Mouse (Mus musculus): Measurements from ENCODE around the gene Rpgrip1l. TPM values are rescaled to one million over a fixed set of nuclear protein-coding genes. Genes with fewer than 3 reads are reported as not detected.

Rpgrip1l gene
- 9.8 and 11.6 TPM in 2 replicates for polyA plus RNA-seq (2015; fragmentation: Nextera tagmentation; extraction: Ambion mirVana)

DNA sequence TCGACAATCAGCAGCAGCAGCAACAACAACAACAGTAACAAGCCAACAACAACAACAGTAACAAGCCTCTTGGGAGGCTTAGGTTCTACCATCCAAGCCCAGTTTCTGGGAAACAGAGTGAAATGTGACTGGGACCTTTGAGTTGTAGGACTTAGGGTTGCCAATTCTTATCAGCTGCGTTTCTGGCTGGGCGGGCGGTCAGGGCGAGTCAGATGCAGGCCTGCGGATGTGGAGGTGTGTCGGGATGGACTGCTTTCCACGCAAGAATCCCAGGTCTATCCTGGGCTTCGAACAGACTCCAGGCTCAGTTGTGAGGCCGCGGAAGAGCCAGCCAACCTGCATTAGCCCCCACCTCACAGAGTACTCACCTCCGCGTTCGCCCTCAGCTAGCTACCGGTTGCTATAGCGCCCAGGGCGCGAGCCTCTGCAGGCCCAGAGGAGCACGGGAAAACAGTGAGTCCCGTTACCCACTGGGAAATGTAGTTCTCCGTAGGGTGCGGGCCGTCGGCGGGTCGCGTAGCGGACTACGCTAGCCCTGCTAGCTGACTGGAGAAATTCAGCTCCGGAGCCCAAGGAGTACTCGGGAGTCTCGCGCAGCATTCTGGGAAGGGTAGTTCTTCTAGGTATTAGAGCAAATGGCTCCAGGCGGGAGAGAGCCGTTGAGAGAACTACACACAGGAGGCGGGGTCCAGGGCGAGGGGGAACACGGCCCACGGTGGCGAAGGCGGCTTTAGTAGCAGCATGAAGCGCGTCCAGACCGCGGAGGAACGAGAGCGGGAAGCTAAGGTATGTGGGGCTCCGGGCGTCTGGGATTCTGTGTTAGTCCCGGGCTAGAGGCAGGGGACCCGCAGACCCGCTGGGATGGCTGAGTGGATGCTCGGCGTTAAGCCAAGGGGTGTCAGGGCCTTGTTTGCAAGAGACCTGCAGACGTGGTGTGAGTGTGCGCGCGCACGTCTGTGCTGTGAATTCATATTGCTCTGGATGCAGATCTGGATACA, at the start of gene Rpgrip1l, which contains the start of gene Fto:
Rpgrip1l (minus strand) TSS at position 428 of the 998 bp plus-strand sequence.
Fto (plus strand) TSS at position 691 of the 998 bp plus-strand sequence.
- Histone ChIP-seq H3K27me3 (ENCODE audit: control insufficient read depth, insufficient read depth, low read depth, low read length) (no peaks in the 10 kb centered on the region), H3K9me3 (replicated peaks; ENCODE audit: control insufficient read depth, low read length, poor library complexity, severe bottlenecking) (no peaks in the 10 kb centered on the region), H3K4me3 (ENCODE audit: low read depth, low read length) (peak within 1 kb of the TSS; percentile 80), H3K4me1 (ENCODE audit: control insufficient read depth, insufficient read depth, low read length) (peaks cover 29% of the 10 kb centered on the region), H3K9ac (ENCODE audit: low read depth, low read length) (peak within 1 kb of the TSS; percentile 94), H3K4me2 (ENCODE audit: low read length) (peak within 1 kb of the TSS; percentile 91), H3K36me3 (ENCODE audit: control insufficient read depth, insufficient read depth, low read length) (no peaks in the 10 kb centered on the region), H3K27ac (ENCODE audit: low read length) (peak within 1 kb of the TSS; percentile 89)
- 1% methylated on average over 59 of the region's 59 CpGs for WGBS
- peak; percentile 100 for ATAC-seq

DNA sequence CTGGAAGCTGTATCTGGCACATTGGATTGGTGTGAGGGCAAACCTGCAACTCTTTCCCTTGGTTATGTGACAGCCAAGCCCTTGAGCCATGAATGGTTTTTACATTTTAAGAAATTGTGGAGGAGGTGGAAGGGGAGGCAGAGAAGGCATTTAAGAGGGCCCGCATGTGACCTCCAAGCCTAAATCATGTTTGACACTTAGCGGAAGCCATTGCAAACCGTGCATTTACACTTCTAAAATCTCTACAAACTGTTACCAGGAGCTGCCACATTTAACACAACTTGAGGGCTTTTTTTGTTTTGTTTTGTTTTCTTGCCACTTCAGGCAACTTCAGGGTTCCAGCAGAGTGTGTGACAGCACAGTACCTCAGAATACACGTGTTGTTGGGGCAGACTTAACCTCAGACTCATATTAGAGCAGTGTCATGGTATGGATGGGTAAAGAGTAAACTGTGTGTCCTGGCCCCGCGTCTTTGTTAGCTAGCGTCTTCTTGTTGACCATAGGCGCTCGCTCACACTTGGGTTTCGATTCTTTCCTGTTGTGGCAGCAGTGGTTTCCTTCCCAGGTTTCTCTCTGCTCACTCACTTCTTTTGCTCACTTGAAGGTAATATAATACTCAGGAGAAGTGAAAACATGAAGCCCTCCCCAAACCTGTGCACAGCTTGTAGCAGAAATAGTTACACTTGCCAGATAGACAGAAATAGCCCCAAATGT, 47.7 kb upstream of the Rpgrip1l start:
- no peak overlapping the region for H3K27ac ChIP-seq (ENCODE audit: low read length)
- H3K27me3 ChIP-seq (ENCODE audit: control insufficient read depth, insufficient read depth, low read depth, low read length): no peaks in the 10 kb centered on the region
- H3K4me3 ChIP-seq (ENCODE audit: low read depth, low read length): no peak overlapping the region
- no peak overlapping the region for H3K9ac ChIP-seq (ENCODE audit: low read depth, low read length)
- ATAC-seq: no peak
- WGBS: 93% methylated on average over 10 of the region's 10 CpGs
- H3K4me2 ChIP-seq (ENCODE audit: low read length): no peak overlapping the region
- H3K4me1 ChIP-seq (ENCODE audit: control insufficient read depth, insufficient read depth, low read length): peaks cover 23% of the 10 kb centered on the region
- no peaks in the 10 kb centered on the region for H3K9me3 ChIP-seq (replicated peaks; ENCODE audit: control insufficient read depth, low read length, poor library complexity, severe bottlenecking)
- no peaks in the 10 kb centered on the region for H3K36me3 ChIP-seq (ENCODE audit: control insufficient read depth, insufficient read depth, low read length)

DNA sequence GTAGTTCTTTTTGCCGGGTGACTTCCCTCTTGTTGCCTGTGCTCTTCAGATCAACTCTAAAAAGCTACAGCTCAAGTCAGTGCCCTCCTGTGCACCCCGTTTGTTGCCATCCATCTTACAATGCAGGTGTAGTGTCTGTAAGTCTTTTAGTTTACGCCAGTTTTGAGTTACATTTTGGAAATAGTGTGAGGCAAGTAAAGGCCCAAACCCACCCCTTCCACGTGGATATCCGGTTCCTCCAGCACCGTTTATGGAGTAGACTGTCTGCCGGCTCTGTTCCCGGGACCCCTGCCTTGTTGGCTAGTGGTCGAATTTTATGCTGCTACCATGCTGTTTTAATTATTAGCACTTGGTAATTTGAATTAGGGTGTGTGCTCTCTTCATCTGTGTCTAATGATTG, 46.4 kb upstream of the Rpgrip1l start:
- WGBS: 87% methylated on average over 9 of the region's 9 CpGs

DNA sequence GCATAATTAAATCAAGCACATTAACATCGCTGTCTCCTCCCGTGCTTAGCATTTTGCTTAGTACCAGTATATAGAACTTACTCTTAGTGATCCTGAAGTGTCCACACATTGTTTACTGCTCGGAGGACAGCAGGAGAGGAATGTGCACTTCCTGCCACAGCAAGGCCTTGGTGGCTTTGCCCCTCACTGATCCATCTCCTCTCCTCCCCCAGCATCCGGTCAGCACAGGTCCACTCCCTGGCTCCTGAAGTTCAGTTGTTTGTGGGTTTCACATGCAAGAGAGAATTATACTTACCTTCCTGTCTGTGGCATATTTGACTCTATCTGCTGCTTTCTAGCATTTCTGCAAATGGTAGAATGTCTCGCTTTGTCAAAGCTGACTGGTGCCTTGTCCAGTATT, 45.0 kb upstream of the Rpgrip1l start:
- 81% methylated on average over 5 of the region's 5 CpGs for WGBS
- H3K4me1 ChIP-seq (ENCODE audit: control insufficient read depth, insufficient read depth, low read length): peaks cover 26% of the 10 kb centered on the region
- H3K9ac ChIP-seq (ENCODE audit: low read depth, low read length): no peak overlapping the region
- no peaks in the 10 kb centered on the region for H3K36me3 ChIP-seq (ENCODE audit: control insufficient read depth, insufficient read depth, low read length)
- no peak overlapping the region for H3K4me2 ChIP-seq (ENCODE audit: low read length)
- no peak overlapping the region for H3K27ac ChIP-seq (ENCODE audit: low read length)
- ATAC-seq: no peak
- no peaks in the 10 kb centered on the region for H3K9me3 ChIP-seq (replicated peaks; ENCODE audit: control insufficient read depth, low read length, poor library complexity, severe bottlenecking)
- H3K27me3 ChIP-seq (ENCODE audit: control insufficient read depth, insufficient read depth, low read depth, low read length): no peaks in the 10 kb centered on the region
- H3K4me3 ChIP-seq (ENCODE audit: low read depth, low read length): no peak overlapping the region

More for the DNA sequence above, 46.4 kb upstream of the Rpgrip1l start:
- no peak for ATAC-seq
- Histone ChIP-seq H3K27ac (ENCODE audit: low read length) (no peak overlapping the region), H3K4me1 (ENCODE audit: control insufficient read depth, insufficient read depth, low read length) (peaks cover 27% of the 10 kb centered on the region), H3K9ac (ENCODE audit: low read depth, low read length) (no peak overlapping the region), H3K9me3 (replicated peaks; ENCODE audit: control insufficient read depth, low read length, poor library complexity, severe bottlenecking) (no peaks in the 10 kb centered on the region), H3K36me3 (ENCODE audit: control insufficient read depth, insufficient read depth, low read length) (no peaks in the 10 kb centered on the region), H3K4me3 (ENCODE audit: low read depth, low read length) (no peak overlapping the region), H3K27me3 (ENCODE audit: control insufficient read depth, insufficient read depth, low read depth, low read length) (no peaks in the 10 kb centered on the region), H3K4me2 (ENCODE audit: low read length) (no peak overlapping the region)

DNA sequence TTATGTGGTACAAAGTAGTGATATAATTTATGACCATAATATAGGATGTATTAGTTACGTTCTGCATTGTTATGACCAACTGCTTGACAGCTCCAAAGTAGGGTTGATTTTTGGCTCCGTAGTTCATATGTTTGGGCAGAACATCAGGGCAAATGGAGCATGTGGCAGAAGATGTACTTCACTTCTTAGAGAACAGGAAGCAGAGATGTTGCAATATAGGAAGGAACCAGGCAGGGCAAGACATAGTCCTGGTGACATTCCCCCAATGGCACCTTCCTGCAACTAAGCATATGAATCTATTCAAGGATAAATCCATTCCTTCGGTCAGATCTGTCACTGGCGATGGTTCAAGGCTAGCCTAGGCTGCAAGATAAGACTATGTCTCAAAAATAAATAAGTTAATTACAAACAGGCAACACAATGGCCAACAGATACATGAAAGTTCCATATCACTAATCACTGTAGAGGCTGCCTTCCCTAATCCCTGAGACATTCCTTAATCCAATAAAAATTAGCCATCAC, 44.5 kb upstream of the Rpgrip1l start:
- Histone ChIP-seq H3K4me3 (ENCODE audit: low read depth, low read length) (no peak overlapping the region), H3K27me3 (ENCODE audit: control insufficient read depth, insufficient read depth, low read depth, low read length) (no peaks in the 10 kb centered on the region), H3K9me3 (replicated peaks; ENCODE audit: control insufficient read depth, low read length, poor library complexity, severe bottlenecking) (no peaks in the 10 kb centered on the region), H3K36me3 (ENCODE audit: control insufficient read depth, insufficient read depth, low read length) (no peaks in the 10 kb centered on the region), H3K27ac (ENCODE audit: low read length) (no peak overlapping the region), H3K9ac (ENCODE audit: low read depth, low read length) (no peak overlapping the region), H3K4me1 (ENCODE audit: control insufficient read depth, insufficient read depth, low read length) (peaks cover 26% of the 10 kb centered on the region), H3K4me2 (ENCODE audit: low read length) (no peak overlapping the region)
- ATAC-seq: no peak
- 84% methylated on average over 4 of the region's 4 CpGs for WGBS

DNA sequence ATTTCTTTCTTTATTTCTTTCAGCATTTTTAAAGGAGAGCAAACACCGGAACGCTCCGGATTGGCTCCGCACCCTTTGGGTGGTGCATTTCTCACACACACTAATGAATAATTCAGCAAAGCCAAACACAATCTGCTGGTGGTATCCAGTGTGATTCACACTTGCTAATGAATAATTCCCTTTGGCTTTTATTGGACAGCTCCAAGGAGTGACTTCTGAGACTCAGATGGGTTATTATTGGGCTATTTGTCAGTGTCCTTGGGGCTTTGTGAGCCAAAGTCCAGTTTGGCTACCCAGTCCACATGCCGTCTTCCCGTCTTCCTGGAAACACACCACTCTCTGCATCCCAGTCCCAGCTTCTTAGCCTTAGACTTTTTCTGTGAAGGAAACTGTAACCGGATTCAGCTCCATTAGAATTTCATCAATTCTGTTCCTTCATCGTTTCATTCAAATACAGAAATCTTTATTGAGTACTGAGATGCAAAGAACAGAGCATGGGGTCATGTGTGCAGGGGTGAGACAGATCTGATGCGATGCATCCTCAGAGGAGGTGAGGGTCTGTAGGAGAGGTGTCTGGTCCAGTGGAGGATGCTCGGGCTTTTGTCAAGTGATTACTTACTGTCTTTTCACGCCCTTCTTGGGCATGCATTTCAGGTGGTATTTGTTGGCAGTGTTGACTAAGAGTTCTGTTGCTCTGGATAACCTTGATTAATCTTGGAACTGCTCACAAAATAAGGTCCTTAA, 43.1 kb upstream of the Rpgrip1l start:
- WGBS: 44% methylated on average over 11 of the region's 11 CpGs
- Histone ChIP-seq H3K9me3 (replicated peaks; ENCODE audit: control insufficient read depth, low read length, poor library complexity, severe bottlenecking) (no peaks in the 10 kb centered on the region), H3K4me2 (ENCODE audit: low read length) (peak overlapping the region; percentile 32), H3K4me1 (ENCODE audit: control insufficient read depth, insufficient read depth, low read length) (peaks cover 26% of the 10 kb centered on the region), H3K36me3 (ENCODE audit: control insufficient read depth, insufficient read depth, low read length) (no peaks in the 10 kb centered on the region), H3K27me3 (ENCODE audit: control insufficient read depth, insufficient read depth, low read depth, low read length) (no peaks in the 10 kb centered on the region), H3K27ac (ENCODE audit: low read length) (peak overlapping the region; percentile 68), H3K4me3 (ENCODE audit: low read depth, low read length) (no peak overlapping the region), H3K9ac (ENCODE audit: low read depth, low read length) (no peak overlapping the region)
- peak; percentile 64 for ATAC-seq

DNA sequence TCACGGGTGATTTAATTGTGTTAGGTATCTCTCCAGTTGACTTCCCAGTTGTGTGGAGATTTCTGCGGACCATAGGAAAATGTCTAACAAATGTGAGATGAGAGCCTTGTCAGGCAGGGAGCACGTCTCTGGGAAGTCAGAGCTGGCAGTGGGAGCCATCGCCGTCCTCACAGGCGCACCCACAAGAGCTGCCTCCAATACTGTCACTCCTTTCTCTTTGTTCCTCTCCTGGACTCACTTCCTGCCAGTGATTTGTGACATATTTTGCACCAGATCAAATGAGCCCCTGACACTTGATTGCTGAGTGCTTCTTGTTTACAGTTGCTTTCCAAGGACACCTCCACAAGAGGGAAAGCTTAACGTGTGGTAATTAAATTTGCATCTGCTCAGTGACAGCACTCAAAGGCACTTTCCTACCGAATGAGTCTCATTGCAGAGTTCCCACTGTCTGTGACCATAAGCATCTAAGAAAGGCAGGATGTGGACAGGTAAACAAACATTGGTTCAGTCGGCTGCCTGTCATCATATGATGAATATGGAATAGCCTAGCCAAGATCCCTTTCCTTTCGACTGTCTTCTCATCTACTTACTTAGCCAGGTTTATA, 42.3 kb upstream of the Rpgrip1l start:
- Histone ChIP-seq H3K27me3 (ENCODE audit: control insufficient read depth, insufficient read depth, low read depth, low read length) (no peaks in the 10 kb centered on the region), H3K27ac (ENCODE audit: low read length) (peak overlapping the region; percentile 68), H3K4me2 (ENCODE audit: low read length) (peak overlapping the region; percentile 32), H3K9me3 (replicated peaks; ENCODE audit: control insufficient read depth, low read length, poor library complexity, severe bottlenecking) (no peaks in the 10 kb centered on the region), H3K4me1 (ENCODE audit: control insufficient read depth, insufficient read depth, low read length) (peaks cover 26% of the 10 kb centered on the region), H3K9ac (ENCODE audit: low read depth, low read length) (no peak overlapping the region), H3K36me3 (ENCODE audit: control insufficient read depth, insufficient read depth, low read length) (no peaks in the 10 kb centered on the region), H3K4me3 (ENCODE audit: low read depth, low read length) (no peak overlapping the region)
- peak; percentile 59 for ATAC-seq
- WGBS: 29% methylated on average over 10 of the region's 10 CpGs

DNA sequence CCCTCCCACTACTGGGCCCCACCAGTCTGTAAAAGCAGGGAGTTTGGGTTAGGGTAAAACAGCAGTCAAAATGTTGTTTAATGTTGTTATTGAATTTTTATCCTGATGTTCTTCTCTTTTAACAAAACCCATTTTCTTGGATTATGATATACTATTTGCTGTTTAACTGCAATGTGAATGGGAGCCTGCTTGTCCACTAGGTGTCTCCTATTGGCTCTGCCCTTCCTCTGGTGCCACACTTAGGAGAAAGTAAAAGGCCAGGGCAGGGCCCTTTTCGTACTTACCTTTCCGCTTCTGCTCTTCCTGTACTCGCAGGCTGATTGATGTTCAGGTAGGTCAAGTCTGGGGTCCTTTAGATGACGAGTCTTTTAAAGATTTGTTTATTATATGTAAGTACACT, 40.8 kb upstream of the Rpgrip1l start:
- no peak for ATAC-seq
- no peaks in the 10 kb centered on the region for H3K27me3 ChIP-seq (ENCODE audit: control insufficient read depth, insufficient read depth, low read depth, low read length)
- WGBS: 93% methylated on average over 4 of the region's 4 CpGs

More for the DNA sequence above, 40.8 kb upstream of the Rpgrip1l start:
- Histone ChIP-seq H3K9ac (ENCODE audit: low read depth, low read length) (no peak overlapping the region), H3K4me2 (ENCODE audit: low read length) (no peak overlapping the region), H3K4me1 (ENCODE audit: control insufficient read depth, insufficient read depth, low read length) (peaks cover 26% of the 10 kb centered on the region), H3K9me3 (replicated peaks; ENCODE audit: control insufficient read depth, low read length, poor library complexity, severe bottlenecking) (no peaks in the 10 kb centered on the region), H3K27ac (ENCODE audit: low read length) (no peak overlapping the region), H3K4me3 (ENCODE audit: low read depth, low read length) (no peak overlapping the region), H3K36me3 (ENCODE audit: control insufficient read depth, insufficient read depth, low read length) (no peaks in the 10 kb centered on the region)

Data from midbrain, embryonic 16.5 days (tissue).